In the genomic region with DNA sequence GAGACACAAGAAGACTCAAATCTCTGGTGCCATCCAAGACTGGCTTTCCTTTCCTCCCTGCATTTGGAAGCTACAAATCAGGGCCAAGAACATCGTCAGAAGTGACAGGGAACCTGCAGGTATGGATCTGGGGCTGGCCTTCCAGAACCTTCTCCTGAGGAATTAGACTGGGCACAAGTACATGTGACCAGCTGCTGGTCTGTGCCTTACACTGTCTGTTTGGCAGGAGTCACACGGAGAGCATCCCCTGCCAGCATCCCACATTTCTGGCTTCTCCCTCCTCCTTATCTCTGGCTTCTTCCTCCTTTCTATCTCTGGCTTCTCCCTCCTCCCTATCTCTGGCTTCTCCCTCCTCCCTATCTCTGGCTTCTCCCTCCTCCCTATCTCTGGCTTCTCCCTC, we compare ENCODE assay signal across 13 mouse cellular contexts.
"Had no signal": no experiment of that assay in that cellular context is flagged by ENCODE, and none has a peak within 500 bp of the region (broad histone marks: within the 10 kb centered on the region; RNA-seq: fewer than 3 reads in every experiment).

No protein-coding gene starts in this region.

- DNase-seq: cerebellum, adult 9-10 months; cerebellum, adult 9-11 months; cerebellum, postnatal 25 days; cerebellum, postnatal 36 days; embryo, embryonic 11 days; forebrain, postnatal 0 days; gastrocnemius, adult 2 months; gastrocnemius, postnatal 10 days; gastrocnemius, postnatal 14 days; gastrocnemius, postnatal 25 days; gastrocnemius, postnatal 36 days; heart, adult 18-20 months; heart, adult 2 months had no signal
